Mouse (Mus musculus) lung, postnatal 0 days (tissue): Measurements from ENCODE around the gene Mlph.

Source experiments
- CTCF ChIP-seq: IDR thresholded peaks from 2 replicates; pipeline ENCODE4 v1.5.1; 2016; ENCODE audit warnings: antibody characterized with exemption, mild to moderate bottlenecking
- EP300 ChIP-seq: IDR thresholded peaks from 2 replicates; pipeline ENCODE4 v1.6.1; 2016; ENCODE audit warnings: antibody characterized with exemption, mild to moderate bottlenecking, control low read depth

- no peak for TF ChIP-seq CTCF
- no peak for TF ChIP-seq EP300
Measured at GRCm38 (mm10) chr1:90870581-90870980, 44.3 kb upstream of the Mlph start.
